Mouse (Mus musculus): ENCODE results near the gene Znhit6. TPM values are rescaled to one million over a fixed set of nuclear protein-coding genes. Genes with fewer than 3 reads are reported as not detected.

Znhit6 gene
- polyA plus RNA-seq (2012; rRNA removed), result 2.5 and 3.5 TPM in 2 replicates

GRCm38 (mm10) chr3:145575743-145576481 is at the start of gene Znhit6:
Gene Znhit6, plus strand, starts transcription at chr3:145576205.
- Histone ChIP-seq H3K27me3 (ENCODE audit: control insufficient read depth, insufficient read depth, low read length) (no peaks in the 10 kb centered on the region), H3K27ac (ENCODE audit: control insufficient read depth, insufficient read depth, low read length) (no peak within 1 kb of the TSS), H3K36me3 (ENCODE audit: control insufficient read depth, insufficient read depth, low read length) (no peaks in the 10 kb centered on the region), H3K4me1 (replicated peaks; ENCODE audit: control insufficient read depth, insufficient read depth, low read length) (peaks cover 8% of the 10 kb centered on the region), H3K4me3 (ENCODE audit: control insufficient read depth, insufficient read depth, low read length) (peak within 1 kb of the TSS; percentile 84)
- TF ChIP-seq CTCF (IDR thresholded peaks at IDR 0.05; ENCODE audit: borderline replicate concordance, control insufficient read depth, extremely low read depth, insufficient read depth, low read length, poor library complexity) (peak; percentile 62; the same call in 1 of the 2 replicates), POLR2A (IDR thresholded peaks at IDR 0.05; ENCODE audit: control insufficient read depth, extremely low read depth, insufficient read depth, low read length, poor library complexity) (peak; percentile 37; the same call in 1 of the 2 replicates)
- DNase-seq, result peak; percentile 94
- WGBS, result 8% methylated on average over 37 of the region's 37 CpGs

GRCm38 (mm10) chr3:145537870-145538269 is 38.1 kb upstream of the Znhit6 start:
- DNase-seq, result no peak
- Histone ChIP-seq H3K27ac (ENCODE audit: control insufficient read depth, insufficient read depth, low read length) (no peak overlapping the region), H3K4me3 (ENCODE audit: control insufficient read depth, insufficient read depth, low read length) (no peak overlapping the region), H3K27me3 (ENCODE audit: control insufficient read depth, insufficient read depth, low read length) (no peaks in the 10 kb centered on the region), H3K4me1 (replicated peaks; ENCODE audit: control insufficient read depth, insufficient read depth, low read length) (no peaks in the 10 kb centered on the region), H3K36me3 (ENCODE audit: control insufficient read depth, insufficient read depth, low read length) (no peaks in the 10 kb centered on the region)
- 6% methylated on average over 1 of the region's 1 CpGs for WGBS
- TF ChIP-seq CTCF (IDR thresholded peaks at IDR 0.05; ENCODE audit: borderline replicate concordance, control insufficient read depth, extremely low read depth, insufficient read depth, low read length, poor library complexity) (no peak), POLR2A (IDR thresholded peaks at IDR 0.05; ENCODE audit: control insufficient read depth, extremely low read depth, insufficient read depth, low read length, poor library complexity) (no peak)

- H3K27ac ChIP-seq (ENCODE audit: control insufficient read depth, insufficient read depth, low read length), result no peak overlapping the region
- TF ChIP-seq POLR2A (IDR thresholded peaks at IDR 0.05; ENCODE audit: control insufficient read depth, extremely low read depth, insufficient read depth, low read length, poor library complexity), result no peak
- TF ChIP-seq CTCF (IDR thresholded peaks at IDR 0.05; ENCODE audit: borderline replicate concordance, control insufficient read depth, extremely low read depth, insufficient read depth, low read length, poor library complexity), result no peak
These were observed 27.3 kb upstream of the Znhit6 start for GRCm38 (mm10) chr3:145548441-145549415.

GRCm38 (mm10) chr3:145550216-145550615 is 25.8 kb upstream of the Znhit6 start:
- 90% methylated on average over 3 of the region's 3 CpGs for WGBS
- no peak for TF ChIP-seq CTCF (IDR thresholded peaks at IDR 0.05; ENCODE audit: borderline replicate concordance, control insufficient read depth, extremely low read depth, insufficient read depth, low read length, poor library complexity)
- no peak for TF ChIP-seq POLR2A (IDR thresholded peaks at IDR 0.05; ENCODE audit: control insufficient read depth, extremely low read depth, insufficient read depth, low read length, poor library complexity)
- H3K4me1 ChIP-seq (replicated peaks; ENCODE audit: control insufficient read depth, insufficient read depth, low read length), result no peaks in the 10 kb centered on the region
- no peak for DNase-seq
- H3K4me3 ChIP-seq (ENCODE audit: control insufficient read depth, insufficient read depth, low read length), result no peak overlapping the region
- H3K36me3 ChIP-seq (ENCODE audit: control insufficient read depth, insufficient read depth, low read length), result no peaks in the 10 kb centered on the region
- H3K27me3 ChIP-seq (ENCODE audit: control insufficient read depth, insufficient read depth, low read length), result no peaks in the 10 kb centered on the region
- no peak overlapping the region for H3K27ac ChIP-seq (ENCODE audit: control insufficient read depth, insufficient read depth, low read length)

More at GRCm38 (mm10) chr3:145548441-145549415, 27.3 kb upstream of the Znhit6 start:
- DNase-seq, result no peak
- no peaks in the 10 kb centered on the region for H3K4me1 ChIP-seq (replicated peaks; ENCODE audit: control insufficient read depth, insufficient read depth, low read length)
- 86% methylated on average over 10 of the region's 10 CpGs for WGBS
- H3K27me3 ChIP-seq (ENCODE audit: control insufficient read depth, insufficient read depth, low read length), result no peaks in the 10 kb centered on the region
- H3K36me3 ChIP-seq (ENCODE audit: control insufficient read depth, insufficient read depth, low read length), result no peaks in the 10 kb centered on the region
- no peak overlapping the region for H3K4me3 ChIP-seq (ENCODE audit: control insufficient read depth, insufficient read depth, low read length)

GRCm38 (mm10) chr3:145554388-145554787 is 21.6 kb upstream of the Znhit6 start:
- no peak for DNase-seq
- Histone ChIP-seq H3K27me3 (ENCODE audit: control insufficient read depth, insufficient read depth, low read length) (no peaks in the 10 kb centered on the region), H3K27ac (ENCODE audit: control insufficient read depth, insufficient read depth, low read length) (no peak overlapping the region), H3K36me3 (ENCODE audit: control insufficient read depth, insufficient read depth, low read length) (no peaks in the 10 kb centered on the region), H3K4me1 (replicated peaks; ENCODE audit: control insufficient read depth, insufficient read depth, low read length) (no peaks in the 10 kb centered on the region), H3K4me3 (ENCODE audit: control insufficient read depth, insufficient read depth, low read length) (no peak overlapping the region)
- WGBS, result 77% methylated on average over 2 of the region's 2 CpGs
- TF ChIP-seq POLR2A (IDR thresholded peaks at IDR 0.05; ENCODE audit: control insufficient read depth, extremely low read depth, insufficient read depth, low read length, poor library complexity) (no peak), CTCF (IDR thresholded peaks at IDR 0.05; ENCODE audit: borderline replicate concordance, control insufficient read depth, extremely low read depth, insufficient read depth, low read length, poor library complexity) (no peak)

GRCm38 (mm10) chr3:145556206-145556605 is 19.8 kb upstream of the Znhit6 start:
- H3K4me1 ChIP-seq (replicated peaks; ENCODE audit: control insufficient read depth, insufficient read depth, low read length), result no peaks in the 10 kb centered on the region
- no peak for DNase-seq
- TF ChIP-seq POLR2A (IDR thresholded peaks at IDR 0.05; ENCODE audit: control insufficient read depth, extremely low read depth, insufficient read depth, low read length, poor library complexity) (no peak), CTCF (IDR thresholded peaks at IDR 0.05; ENCODE audit: borderline replicate concordance, control insufficient read depth, extremely low read depth, insufficient read depth, low read length, poor library complexity) (no peak)
- WGBS, result 92% methylated on average over 10 of the region's 10 CpGs
- H3K4me3 ChIP-seq (ENCODE audit: control insufficient read depth, insufficient read depth, low read length), result no peak overlapping the region
- no peaks in the 10 kb centered on the region for H3K36me3 ChIP-seq (ENCODE audit: control insufficient read depth, insufficient read depth, low read length)
- no peak overlapping the region for H3K27ac ChIP-seq (ENCODE audit: control insufficient read depth, insufficient read depth, low read length)
- no peaks in the 10 kb centered on the region for H3K27me3 ChIP-seq (ENCODE audit: control insufficient read depth, insufficient read depth, low read length)
